Mouse (Mus musculus): Measurements from ENCODE around the gene Itpkb.

The Itpkb gene

DNA sequence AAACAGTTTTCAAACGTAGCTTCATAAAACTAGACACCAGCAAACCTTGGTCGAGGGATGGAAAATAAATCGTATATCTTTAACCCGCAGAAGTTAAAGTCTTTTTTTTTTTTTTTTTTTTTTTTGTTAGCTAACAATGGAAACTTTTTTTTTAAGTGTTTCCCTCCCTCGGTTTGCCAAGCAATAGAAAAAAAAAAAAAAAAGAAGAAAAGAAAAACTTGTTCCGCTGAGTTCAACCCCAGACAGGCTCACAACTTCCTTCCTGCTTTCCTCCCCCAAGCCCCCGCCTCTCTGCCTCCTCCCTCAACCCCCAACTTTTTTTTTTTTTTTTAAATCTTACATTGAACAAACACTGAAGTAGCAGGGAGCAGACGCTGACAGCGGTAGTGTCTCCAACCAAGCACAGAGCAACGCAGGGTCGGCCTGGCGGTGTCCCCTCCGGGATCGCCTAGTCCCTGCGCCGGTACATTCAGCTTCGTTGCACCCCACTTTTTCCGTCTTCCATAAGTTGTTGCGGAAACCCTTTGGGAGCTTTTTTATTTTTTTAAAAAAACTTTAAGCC, at the start of gene Itpkb:
Gene Itpkb, plus strand, starts transcription at position 341 of the 562 bp plus-strand sequence.
- peak; percentile 62 for DNase-seq

- no peak for DNase-seq
Observed at GRCm38 (mm10) chr1:180282581-180282980, 47.7 kb upstream of the Itpkb start.

- DNase-seq = no peak
Observed at GRCm38 (mm10) chr1:180283813-180284768, 46.2 kb upstream of the Itpkb start.

- DNase-seq = no peak
Observed at GRCm38 (mm10) chr1:180286081-180286831, 44.0 kb upstream of the Itpkb start.

DNA sequence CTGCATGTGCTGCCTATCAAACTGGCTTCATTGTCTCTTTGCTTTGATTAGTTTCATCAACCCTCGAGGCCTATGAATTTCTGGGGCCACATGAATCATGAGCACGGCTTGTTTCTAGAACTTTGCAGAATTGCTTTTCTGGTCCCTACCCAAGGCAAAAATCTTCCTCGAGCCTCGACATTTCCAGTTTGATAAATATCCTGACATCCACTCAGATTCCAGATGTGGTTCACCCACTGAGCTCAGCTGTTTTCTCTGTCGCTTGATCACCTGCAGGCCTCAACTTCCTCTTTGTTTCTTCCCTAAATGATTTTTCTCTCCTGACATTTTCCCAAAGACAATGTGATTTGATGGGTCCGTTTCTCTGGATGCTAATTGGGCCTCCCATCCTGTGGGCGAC, 42.1 kb upstream of the Itpkb start:
- DNase-seq = no peak

DNA sequence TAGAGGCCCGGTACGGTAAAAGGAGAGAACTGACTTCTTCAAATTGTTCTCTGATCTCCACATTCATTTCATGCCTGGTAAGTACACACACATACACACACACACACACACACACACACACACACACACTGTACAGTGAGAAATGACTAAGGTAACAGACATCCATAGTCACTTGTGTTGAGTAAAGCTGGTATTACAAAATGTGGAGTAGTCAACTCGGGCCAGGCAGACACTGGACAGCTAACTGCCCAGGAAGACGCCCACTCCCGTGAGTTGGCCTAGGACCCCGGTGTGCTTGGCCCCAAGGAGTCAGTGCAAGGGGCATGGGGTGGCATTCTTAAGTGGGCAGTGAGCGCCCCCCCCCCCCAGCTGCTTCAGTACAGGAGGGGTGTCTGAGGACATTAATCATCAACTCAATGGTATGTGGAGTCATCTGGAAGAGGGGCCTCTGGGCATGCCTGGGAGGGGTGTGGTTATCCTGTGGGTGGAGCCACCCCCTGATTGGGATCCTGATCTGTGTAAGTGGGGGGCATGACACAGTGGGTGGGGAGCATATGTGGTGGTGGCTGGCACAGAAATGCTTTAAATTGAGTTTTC, 41.3 kb upstream of the Itpkb start:
- no peak for DNase-seq

GRCm38 (mm10) chr1:180289788-180290187, 40.5 kb upstream of the Itpkb start:
- no peak for DNase-seq

GRCm38 (mm10) chr1:180290358-180290757, 39.9 kb upstream of the Itpkb start:
- DNase-seq = no peak

DNA sequence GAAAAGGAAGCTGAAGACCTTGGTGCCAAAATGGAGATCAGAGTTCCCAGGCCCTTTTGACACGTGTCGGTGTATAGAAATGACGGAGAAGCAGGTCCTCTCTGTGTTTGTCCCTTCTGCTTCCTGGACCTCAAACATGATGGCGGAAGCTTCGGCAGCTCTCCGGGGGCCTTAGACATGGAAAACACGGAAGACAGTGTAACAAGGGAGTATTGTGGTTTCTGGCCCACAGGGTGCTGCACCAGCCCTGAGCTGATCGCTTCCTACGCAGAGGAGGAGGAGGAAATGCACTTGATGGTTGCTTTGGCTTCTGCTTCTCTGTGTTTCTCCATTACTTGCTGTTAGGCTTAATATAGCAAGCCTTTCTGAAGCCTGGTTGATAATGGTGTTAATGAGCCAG, 34.2 kb upstream of the Itpkb start:
- no peak for DNase-seq

DNA sequence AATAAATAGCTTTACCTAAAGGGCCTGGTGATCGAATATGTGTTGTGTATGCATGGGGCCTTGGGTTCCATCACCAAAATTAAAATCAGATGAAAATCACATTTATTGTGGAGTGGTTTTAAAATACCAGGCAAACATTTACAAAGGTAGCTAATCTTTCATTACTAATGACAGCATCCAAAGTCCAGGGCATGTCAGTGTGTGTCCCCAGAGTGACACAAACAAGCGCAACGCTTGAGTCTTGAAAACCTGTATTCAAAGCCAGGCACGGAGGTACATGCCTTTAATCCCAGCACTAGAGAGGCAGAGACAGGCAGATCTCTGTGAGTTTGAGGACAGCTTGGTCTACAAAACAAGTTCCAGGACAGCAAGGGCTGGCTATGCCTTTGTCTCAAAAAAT, 30.6 kb upstream of the Itpkb start:
- DNase-seq = no peak

- no peak for DNase-seq
Observed at GRCm38 (mm10) chr1:180300292-180300691, 30.0 kb upstream of the Itpkb start.

DNA sequence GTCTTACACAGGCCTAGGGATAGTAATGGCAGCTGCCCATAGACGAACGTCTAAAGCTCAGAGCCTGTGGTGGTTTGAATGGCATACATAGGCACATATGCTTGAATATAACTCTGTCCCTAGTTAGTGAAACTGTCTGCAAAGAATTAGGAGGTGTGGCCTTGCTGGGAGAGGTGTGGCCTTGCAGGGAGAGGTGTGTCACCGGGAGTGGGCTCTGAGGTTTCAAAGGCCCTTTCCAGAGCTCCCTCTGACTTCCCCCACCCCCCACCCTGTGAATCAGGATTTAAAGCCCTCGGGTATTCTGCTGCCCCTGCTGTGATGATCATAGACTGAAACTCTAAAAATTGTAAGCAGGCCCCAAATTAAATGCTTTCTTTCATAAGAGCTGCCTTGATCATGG, 29.3 kb upstream of the Itpkb start:
- no peak for DNase-seq

DNA sequence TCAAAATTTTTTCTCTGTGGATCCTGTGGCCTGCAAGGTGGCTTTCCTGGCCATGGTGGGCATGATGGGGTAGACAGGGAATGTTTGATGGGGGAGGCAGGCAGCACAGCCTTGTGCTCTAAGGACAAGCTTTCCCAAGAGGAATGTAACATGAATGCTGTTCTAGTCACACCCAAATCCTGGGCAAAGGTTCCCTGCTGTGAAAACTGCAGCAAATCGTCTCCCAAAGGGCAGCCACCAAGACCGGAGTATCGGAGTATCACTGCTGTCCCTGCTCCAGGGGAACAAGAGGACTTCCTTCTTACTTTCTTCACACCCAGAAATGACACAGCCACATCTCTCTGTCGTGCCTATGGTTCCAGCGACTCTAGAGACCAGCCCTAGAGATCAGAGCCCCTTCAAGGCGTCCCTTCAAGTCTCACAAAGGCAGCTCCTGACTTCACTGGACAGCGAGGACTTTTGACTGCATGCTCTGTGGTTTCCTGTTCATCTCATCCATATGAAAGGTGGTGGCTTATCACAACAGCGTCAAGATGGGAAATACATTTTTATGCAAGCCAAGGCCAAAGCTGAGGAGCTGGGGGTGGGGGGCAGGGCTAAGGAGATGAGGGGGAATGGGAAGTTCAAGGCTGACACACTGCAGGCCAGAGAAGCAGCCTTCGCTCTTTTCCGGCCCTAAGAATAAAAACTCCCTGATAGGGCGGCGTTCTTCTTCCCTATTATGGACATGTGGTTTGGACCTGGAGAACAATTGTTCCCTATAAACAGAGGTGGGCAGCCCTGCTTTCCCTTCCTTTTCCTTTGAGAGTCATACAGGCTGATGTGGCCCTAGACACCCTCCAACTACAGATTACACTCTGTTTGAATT, 27.8 kb upstream of the Itpkb start:
- peak; percentile 42 for DNase-seq

DNA sequence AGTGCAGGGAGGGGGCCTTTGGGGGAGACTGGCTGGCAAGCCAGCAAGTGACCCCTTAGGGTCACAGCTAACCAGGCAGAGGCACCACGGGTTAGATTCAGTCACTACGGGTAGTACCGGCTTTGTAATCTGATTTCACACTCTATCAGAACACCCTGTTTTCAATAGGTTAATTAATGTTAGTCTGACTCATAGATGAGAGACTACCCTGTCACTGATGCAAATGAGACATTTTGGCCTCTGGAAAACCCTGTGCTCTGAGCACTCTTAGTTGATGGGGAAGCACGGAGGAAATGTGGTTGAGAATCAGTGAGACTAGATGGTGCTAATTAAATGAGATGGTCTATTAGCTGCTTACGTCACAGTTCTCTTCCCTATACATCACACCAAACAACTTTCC, 26.7 kb upstream of the Itpkb start:
- no peak for DNase-seq

DNA sequence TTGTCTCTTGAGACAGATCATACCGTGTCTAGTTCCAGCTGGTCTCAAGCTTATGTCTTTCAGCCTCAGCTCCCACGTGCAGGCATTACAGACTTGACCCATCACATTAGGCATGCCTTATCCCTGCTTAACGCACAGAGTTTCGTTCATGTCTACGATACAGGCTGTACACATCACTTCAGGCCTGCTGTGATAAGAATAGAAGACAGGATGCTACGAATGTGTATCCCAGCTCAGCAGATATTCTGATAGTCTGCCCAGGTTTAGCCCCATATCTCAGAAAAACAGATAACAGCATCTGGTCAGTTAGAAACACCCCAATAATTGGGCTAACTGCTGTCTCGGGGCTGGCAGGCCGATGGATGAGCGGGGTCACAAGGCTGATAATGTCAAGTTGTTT, 23.4 kb upstream of the Itpkb start:
- no peak for DNase-seq

DNA sequence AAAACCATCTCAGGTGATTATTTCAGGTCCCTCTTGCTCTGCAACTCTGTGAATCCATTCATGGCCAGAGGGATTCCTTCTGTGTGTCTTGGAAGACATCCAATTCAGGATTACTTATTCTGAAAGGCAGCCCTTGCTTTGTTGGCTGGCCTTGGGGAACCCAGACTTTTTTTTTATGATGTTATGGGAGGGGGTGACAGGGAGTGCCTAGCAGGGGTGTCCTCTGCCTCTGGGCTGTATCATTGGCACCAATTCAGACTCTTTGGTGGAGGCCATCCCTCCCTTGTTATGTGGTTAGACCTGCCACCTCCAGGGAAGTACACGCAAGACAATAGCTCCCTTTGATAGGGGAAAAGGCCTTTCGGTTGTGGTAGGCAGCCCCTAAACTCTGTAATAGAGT, 22.6 kb upstream of the Itpkb start:
- no peak for DNase-seq

GRCm38 (mm10) chr1:180308897-180309296, 21.4 kb upstream of the Itpkb start:
- DNase-seq = no peak

DNA sequence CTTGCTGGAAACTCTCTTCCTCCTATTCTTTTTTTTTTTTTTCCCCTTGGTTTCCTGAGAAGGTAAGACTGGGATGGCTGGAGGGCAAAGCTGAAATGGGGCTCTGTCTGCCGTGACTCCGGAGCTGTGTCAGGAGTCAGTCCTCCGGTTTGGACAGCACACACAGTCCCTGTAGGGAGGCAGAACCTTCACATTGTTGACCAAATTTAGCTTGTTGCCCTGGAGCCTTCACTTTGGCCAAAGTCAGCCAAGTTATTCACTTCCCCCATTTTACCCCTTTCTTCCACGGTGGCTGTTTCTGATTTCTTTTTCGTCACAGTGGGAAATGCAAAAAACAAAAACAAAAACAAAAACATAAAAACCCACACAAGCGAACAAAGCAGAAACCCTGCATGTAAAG, 18.0 kb upstream of the Itpkb start:
- DNase-seq = no peak

GRCm38 (mm10) chr1:180312792-180313311, 17.4 kb upstream of the Itpkb start:
- no peak for DNase-seq

GRCm38 (mm10) chr1:180313517-180314440, 16.5 kb upstream of the Itpkb start:
- DNase-seq = no peak

DNA sequence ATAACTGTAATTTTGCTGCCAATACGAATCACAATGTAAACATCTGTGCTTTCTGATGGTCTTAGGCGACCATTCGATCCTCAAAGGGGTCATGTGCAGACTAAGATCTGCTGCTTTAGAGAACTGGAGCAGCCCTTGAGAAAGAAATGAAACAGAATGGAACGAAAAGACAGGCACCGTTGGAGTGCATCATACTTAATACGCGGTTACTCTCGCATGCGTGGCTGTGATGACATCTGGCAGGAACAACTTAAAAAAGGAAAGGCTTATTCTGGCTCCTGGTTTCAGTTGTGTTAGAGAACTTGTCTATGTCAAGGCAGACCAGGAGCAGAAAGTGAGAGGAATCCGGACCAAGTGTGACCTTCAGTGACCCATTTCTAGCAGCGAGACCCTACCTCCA, 15.6 kb upstream of the Itpkb start:
- no peak for DNase-seq
